Mouse (Mus musculus): ENCODE measurements around the gene Uncx.

- TF ChIP-seq CTCF (IDR thresholded peaks at IDR 0.05; ENCODE audit: insufficient read depth, low read depth, low read length): no peak
- TF ChIP-seq POLR2A (IDR thresholded peaks at IDR 0.05; ENCODE audit: insufficient read depth, low read depth, low read length): no peak
These were observed 15.1 kb downstream of the Uncx start for GRCm38 (mm10) chr5:139558468-139558804.
